Mouse (Mus musculus) embryonic facial prominence, embryonic 10.5 days (tissue): ENCODE results near the gene Mfsd10. TPM values are rescaled to one million over a fixed set of nuclear protein-coding genes. Genes with fewer than 3 reads are reported as not detected.

Experiments
- DNase-seq: peaks from one replicate; pipeline ENCODE4 v3.0.0-alpha.2; 2017; ENCODE audit warnings: low spot score
- H3K27ac ChIP-seq: fragments of 300-500 bp; sonication (generic); replicated peaks from 2 replicates; pipeline ENCODE4 v1.5.1; 2016; ENCODE audit warnings: mild to moderate bottlenecking
- H3K27me3 ChIP-seq: fragments of 300-500 bp; sonication (generic); replicated peaks from 2 replicates; pipeline ENCODE4 v1.6.1; 2016; ENCODE audit warnings: low read depth, mild to moderate bottlenecking; ENCODE audit not compliant: poor library complexity, severe bottlenecking
- H3K36me3 ChIP-seq: fragments of 300-500 bp; sonication (generic); replicated peaks from 2 replicates; pipeline ENCODE4 v1.6.1; 2016; ENCODE audit warnings: mild to moderate bottlenecking, moderate library complexity
- H3K4me1 ChIP-seq: fragments of 300-500 bp; sonication (generic); 2 replicates; pipeline ENCODE4 v1.6.1; 2016
- H3K4me3 ChIP-seq: fragments of 300-500 bp; sonication (generic); 2 replicates; pipeline ENCODE4 v1.5.1; 2016; ENCODE audit warnings: mild to moderate bottlenecking, moderate library complexity
- H3K9me3 ChIP-seq: fragments of 300-500 bp; sonication (generic); 2 replicates; pipeline ENCODE4 v1.6.1; 2016; ENCODE audit warnings: mild to moderate bottlenecking
- WGBS: fragments of 180-500 bp; shearing (Covaris S2); methylation state at CpG from one replicate; pipeline ENCODE4 v1.1.7; 2016; 5-methylcytosine and 5-hydroxymethylcytosine counted together
- polyA plus RNA-seq: library from polyadenylated mRNA; unstranded; fragments of >200 nt; fragmentation: Nextera tagmentation; extraction: Ambion mirVana; gene quantifications from 2 replicates; pipeline ENCODE4 v1.2.1, GENCODE M21; 2016

Gene Mfsd10
- 92.1 and 97.6 TPM in 2 replicates for polyA plus RNA-seq

- Histone ChIP-seq H3K4me1 (peaks cover 40% of the 10 kb centered on the region), H3K27ac (peak within 1 kb of the TSS; percentile 90), H3K36me3 (peaks cover 87% of the 10 kb centered on the region), H3K4me3 (peak within 1 kb of the TSS; percentile 70), H3K27me3 (no peaks in the 10 kb centered on the region), H3K9me3 (no peaks in the 10 kb centered on the region)
- under 1% methylated on average over 48 of the region's 48 CpGs for WGBS
- peak; percentile 88 for DNase-seq
Measured at GRCm38 (mm10) chr5:34636481-34637287, at the start of gene Mfsd10. Gene Mfsd10 (minus strand): TSS chr5:34637212.

GRCm38 (mm10) chr5:34670280-34670679 is 33.3 kb upstream of the Mfsd10 start:
- Histone ChIP-seq H3K27ac (no peak overlapping the region), H3K9me3 (no peaks in the 10 kb centered on the region), H3K36me3 (peaks cover 3% of the 10 kb centered on the region; the same call in 1 of the 2 replicates), H3K27me3 (no peaks in the 10 kb centered on the region), H3K4me3 (no peak overlapping the region), H3K4me1 (no peaks in the 10 kb centered on the region)
- WGBS: 68% methylated on average over 4 of the region's 4 CpGs
- no peak for DNase-seq

- no peak for DNase-seq
- Histone ChIP-seq H3K27me3 (no peaks in the 10 kb centered on the region), H3K4me1 (no peaks in the 10 kb centered on the region), H3K36me3 (peaks cover 3% of the 10 kb centered on the region; the same call in 1 of the 2 replicates), H3K27ac (no peak overlapping the region), H3K9me3 (no peaks in the 10 kb centered on the region), H3K4me3 (no peak overlapping the region)
- 75% methylated on average over 2 of the region's 2 CpGs for WGBS
Measured at GRCm38 (mm10) chr5:34669493-34669892, 32.5 kb upstream of the Mfsd10 start.

GRCm38 (mm10) chr5:34663231-34663630 is 26.2 kb upstream of the Mfsd10 start:
- WGBS: 97% methylated on average over 2 of the region's 2 CpGs
- Histone ChIP-seq H3K27me3 (peaks cover 7% of the 10 kb centered on the region), H3K4me3 (no peak overlapping the region), H3K9me3 (no peaks in the 10 kb centered on the region), H3K27ac (no peak overlapping the region), H3K36me3 (peaks cover under 1% of the 10 kb centered on the region), H3K4me1 (peaks cover 10% of the 10 kb centered on the region)
- DNase-seq: no peak

GRCm38 (mm10) chr5:34661909-34662308 is 24.9 kb upstream of the Mfsd10 start:
- Histone ChIP-seq H3K36me3 (peaks cover 10% of the 10 kb centered on the region), H3K4me1 (peaks cover 10% of the 10 kb centered on the region), H3K9me3 (no peaks in the 10 kb centered on the region), H3K4me3 (no peak overlapping the region), H3K27ac (no peak overlapping the region), H3K27me3 (peaks cover 7% of the 10 kb centered on the region)
- no peak for DNase-seq
- WGBS: 80% methylated on average over 4 of the region's 4 CpGs

- H3K36me3 ChIP-seq: peaks cover 22% of the 10 kb centered on the region
- H3K4me3 ChIP-seq: peak overlapping the region; percentile 82
- H3K27me3 ChIP-seq: peaks cover 7% of the 10 kb centered on the region
- no peaks in the 10 kb centered on the region for H3K9me3 ChIP-seq
- under 1% methylated on average over 57 of the region's 57 CpGs for WGBS
- DNase-seq: no peak
- peak overlapping the region; percentile 83 for H3K27ac ChIP-seq
- H3K4me1 ChIP-seq: peaks cover 10% of the 10 kb centered on the region
Measured at GRCm38 (mm10) chr5:34660591-34661130, 23.6 kb upstream of the Mfsd10 start.

- peak; percentile 99 for DNase-seq
- under 1% methylated on average over 60 of the region's 60 CpGs for WGBS
- no peaks in the 10 kb centered on the region for H3K9me3 ChIP-seq
Measured at GRCm38 (mm10) chr5:34659686-34660590, 22.9 kb upstream of the Mfsd10 start, which contains the start of the genes Nop14 and Grk4. Gene Nop14 (minus strand): TSS chr5:34660148. Gene Grk4 (plus strand): TSS chr5:34660379.

GRCm38 (mm10) chr5:34657556-34657955 is 20.5 kb upstream of the Mfsd10 start:
- Histone ChIP-seq H3K9me3 (no peaks in the 10 kb centered on the region), H3K4me3 (no peak overlapping the region), H3K27me3 (peaks cover 7% of the 10 kb centered on the region), H3K36me3 (peaks cover 53% of the 10 kb centered on the region), H3K4me1 (peaks cover 10% of the 10 kb centered on the region), H3K27ac (no peak overlapping the region)
- no peak for DNase-seq
- WGBS: 93% methylated on average over 8 of the region's 8 CpGs

More at GRCm38 (mm10) chr5:34659686-34660590, 22.9 kb upstream of the Mfsd10 start, which contains the start of the genes Nop14 and Grk4:
- Histone ChIP-seq H3K27ac (peak within 1 kb of the TSS; percentile 83), H3K4me1 (peaks cover 10% of the 10 kb centered on the region), H3K36me3 (peaks cover 29% of the 10 kb centered on the region), H3K27me3 (peaks cover 7% of the 10 kb centered on the region), H3K4me3 (peak within 1 kb of the TSS; percentile 82)

GRCm38 (mm10) chr5:34654881-34655280 is 17.9 kb upstream of the Mfsd10 start:
- no peak overlapping the region for H3K27ac ChIP-seq
- WGBS: 94% methylated on average over 9 of the region's 9 CpGs
- peaks cover 10% of the 10 kb centered on the region for H3K4me1 ChIP-seq
- DNase-seq: no peak
- no peak overlapping the region for H3K4me3 ChIP-seq
- H3K36me3 ChIP-seq: peaks cover 79% of the 10 kb centered on the region
- no peaks in the 10 kb centered on the region for H3K27me3 ChIP-seq
- no peaks in the 10 kb centered on the region for H3K9me3 ChIP-seq

GRCm38 (mm10) chr5:34652961-34653360 is 15.9 kb upstream of the Mfsd10 start:
- H3K27ac ChIP-seq: no peak overlapping the region
- peaks cover 95% of the 10 kb centered on the region for H3K36me3 ChIP-seq
- H3K27me3 ChIP-seq: no peaks in the 10 kb centered on the region
- H3K4me1 ChIP-seq: no peaks in the 10 kb centered on the region
- no peak for DNase-seq
- no peaks in the 10 kb centered on the region for H3K9me3 ChIP-seq
- no peak overlapping the region for H3K4me3 ChIP-seq
- 93% methylated on average over 5 of the region's 5 CpGs for whole genome bisulfite sequencing

GRCm38 (mm10) chr5:34647581-34647980 is 10.6 kb upstream of the Mfsd10 start:
- Histone ChIP-seq H3K9me3 (no peaks in the 10 kb centered on the region), H3K36me3 (peaks cover 100% of the 10 kb centered on the region), H3K4me1 (0 out of 2 replicates have a peak, but pooled peaks cover 4% of the 10 kb centered on the region), H3K4me3 (no peak overlapping the region), H3K27me3 (no peaks in the 10 kb centered on the region), H3K27ac (no peak overlapping the region)
- DNase-seq: peak; percentile 75
- WGBS: 55% methylated on average over 4 of the region's 4 CpGs

GRCm38 (mm10) chr5:34642932-34643331 is 5.9 kb upstream of the Mfsd10 start:
- 78% methylated on average over 5 of the region's 5 CpGs for WGBS
- H3K4me3 ChIP-seq: no peak overlapping the region
- H3K36me3 ChIP-seq: peaks cover 94% of the 10 kb centered on the region
- H3K4me1 ChIP-seq: peaks cover 7% of the 10 kb centered on the region; the same call in 1 of the 2 replicates
- no peak for DNase-seq
- H3K27me3 ChIP-seq: no peaks in the 10 kb centered on the region
- H3K27ac ChIP-seq: no peak overlapping the region
- no peaks in the 10 kb centered on the region for H3K9me3 ChIP-seq
